Mouse (Mus musculus) C2C12 (cell line): ENCODE measurements around the gene Ocel1. TPM values are rescaled to one million over a fixed set of nuclear protein-coding genes. Genes with fewer than 3 reads are reported as not detected.
A peak's percentile ranks its signal among the peaks of the same experiment; 100 is the strongest.

ENCODE experiments used
- H3K27me3 ChIP-seq: one replicate; pipeline ENCODE4 v1.6.1; 2011; ENCODE audit not compliant: control insufficient read depth, insufficient read depth, insufficient read length
- H3K36me3 ChIP-seq: one replicate; pipeline ENCODE4 v1.6.1; 2011; ENCODE audit not compliant: control insufficient read depth, insufficient read depth
- H3K4me3 ChIP-seq: one replicate; pipeline ENCODE4 v1.5.1; 2011; ENCODE audit warnings: mild to moderate bottlenecking, control low read depth; ENCODE audit not compliant: poor library complexity, insufficient read depth, severe bottlenecking
- H3K79me2 ChIP-seq: one replicate; pipeline ENCODE4 v1.6.1; 2011; ENCODE audit not compliant: control insufficient read depth, insufficient read depth
- H3K79me3 ChIP-seq: one replicate; pipeline ENCODE4 v1.6.1; 2011; ENCODE audit warnings: low read depth, control low read depth
- H3ac ChIP-seq: one replicate; pipeline ENCODE3; 2011; ENCODE audit warnings: low read depth; ENCODE audit not compliant: control insufficient read depth, insufficient read length
- CEBPB ChIP-seq: IDR thresholded peaks from one replicate; pipeline ENCODE4 v1.6.1; 2011; ENCODE audit warnings: low read depth, mild to moderate bottlenecking, control low read depth, moderate library complexity
- CTCF ChIP-seq: IDR thresholded peaks from one replicate; pipeline ENCODE4 v1.5.1; 2011; ENCODE audit not compliant: control insufficient read depth, insufficient read depth, insufficient read length
- FOSL1 ChIP-seq: IDR thresholded peaks from one replicate; pipeline ENCODE4 v1.8.0; 2011; ENCODE audit warnings: mild to moderate bottlenecking, low read length; ENCODE audit not compliant: poor library complexity, insufficient read depth, severe bottlenecking
- MAX ChIP-seq: IDR thresholded peaks from one replicate; pipeline ENCODE4 v1.6.1; 2011; ENCODE audit warnings: mild to moderate bottlenecking, control low read depth
- MYOD1 ChIP-seq: IDR thresholded peaks from one replicate; pipeline ENCODE4 v1.6.1; 2011; ENCODE audit warnings: low read depth; ENCODE audit not compliant: control insufficient read depth, insufficient read length
- MYOG ChIP-seq: IDR thresholded peaks from one replicate; pipeline ENCODE4 v1.6.1; 2011; ENCODE audit not compliant: control insufficient read depth, insufficient read length; ENCODE audit errors: extremely low read depth
- USF1 ChIP-seq: IDR thresholded peaks from one replicate; pipeline ENCODE4 v1.6.1; 2011; ENCODE audit warnings: low read depth, mild to moderate bottlenecking, control low read depth, moderate library complexity
- polyA plus RNA-seq: library from polyadenylated mRNA; unstranded; fragments of >200 nt; fragmentation: generic; extraction: Trizol; gene quantifications from one replicate; pipeline ENCODE4 v1.2.1, GENCODE M21; 2012; ENCODE audit warnings: missing spikeins

Gene Ocel1
- polyA plus RNA-seq, 1 experiment, result 11.2 TPM

DNA sequence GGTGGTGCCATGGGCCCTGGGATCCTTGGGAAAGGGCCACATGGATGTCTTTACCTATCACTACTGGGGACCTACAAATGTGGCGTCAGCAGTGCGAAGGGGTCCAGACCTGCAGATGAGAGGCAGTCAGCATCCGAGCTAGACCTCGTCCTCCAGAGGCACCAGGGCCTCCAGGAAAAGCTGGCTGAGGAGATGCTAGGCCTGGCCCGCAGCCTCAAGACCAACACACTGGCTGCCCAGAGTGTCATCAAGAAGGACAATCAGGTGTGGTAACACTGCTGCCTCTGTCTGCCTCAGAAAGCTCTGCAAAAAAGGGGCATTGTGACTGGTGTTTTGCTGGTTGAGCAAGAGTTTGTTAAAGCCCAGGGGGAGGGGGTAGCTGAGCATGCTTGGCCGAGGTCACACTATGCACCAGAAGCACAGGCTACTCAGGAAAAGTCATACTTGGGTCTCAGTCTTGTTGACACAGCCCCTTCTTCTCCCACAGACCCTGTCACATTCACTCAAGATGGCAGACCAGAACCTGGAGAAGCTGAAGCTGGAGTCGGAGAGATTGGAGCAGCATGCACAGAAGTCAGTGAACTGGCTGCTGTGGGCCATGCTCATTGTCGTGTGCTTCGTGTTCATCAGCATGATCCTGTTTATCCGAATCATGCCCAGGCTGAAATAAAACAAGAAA lies 1.9 kb upstream of the Ocel1 start:
- H3K79me3 ChIP-seq, result no peaks in the 10 kb centered on the region
- no peak overlapping the region for H3ac ChIP-seq
- peaks cover 26% of the 10 kb centered on the region for H3K36me3 ChIP-seq
- TF ChIP-seq CEBPB (no peak), MYOG (no peak), FOSL1 (no peak), MYOD1 (no peak), MAX (no peak), CTCF (no peak), USF1 (no peak)
- H3K27me3 ChIP-seq, result no peaks in the 10 kb centered on the region
- peaks cover 16% of the 10 kb centered on the region for H3K79me2 ChIP-seq
- H3K4me3 ChIP-seq, result no peak overlapping the region

DNA sequence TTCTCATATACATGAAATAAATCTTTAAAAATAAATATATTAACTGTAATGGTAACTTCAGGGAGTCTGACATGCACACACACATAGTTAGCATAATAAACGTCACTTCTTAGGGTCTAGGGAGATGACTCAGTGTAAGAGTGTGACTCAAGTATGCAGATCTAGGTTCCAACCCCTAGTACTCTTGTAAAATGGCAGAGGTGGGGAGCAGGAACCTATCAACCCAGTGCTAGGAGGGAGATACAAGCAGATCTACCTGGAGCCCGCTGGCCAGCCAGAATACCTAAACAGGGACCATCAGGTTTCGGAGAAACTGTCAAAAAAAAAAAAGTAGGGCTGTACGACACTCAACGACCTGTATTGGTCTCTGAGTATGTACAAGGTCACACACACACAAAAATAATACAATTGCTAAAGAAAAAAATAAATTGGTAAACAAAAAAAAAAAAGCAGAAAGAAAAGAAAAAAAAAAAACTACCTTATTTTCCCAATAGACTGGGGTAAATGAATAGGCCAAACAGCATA lies 325 bp upstream of the Ocel1 start:
- Histone ChIP-seq H3K4me3 (peak overlapping the region; percentile 31), H3K79me2 (peaks cover 16% of the 10 kb centered on the region), H3ac (no peak overlapping the region), H3K36me3 (peaks cover 35% of the 10 kb centered on the region), H3K79me3 (no peaks in the 10 kb centered on the region), H3K27me3 (no peaks in the 10 kb centered on the region)
- TF ChIP-seq MAX (no peak), CEBPB (no peak), USF1 (no peak), CTCF (no peak), MYOD1 (no peak), MYOG (no peak), FOSL1 (no peak)

DNA sequence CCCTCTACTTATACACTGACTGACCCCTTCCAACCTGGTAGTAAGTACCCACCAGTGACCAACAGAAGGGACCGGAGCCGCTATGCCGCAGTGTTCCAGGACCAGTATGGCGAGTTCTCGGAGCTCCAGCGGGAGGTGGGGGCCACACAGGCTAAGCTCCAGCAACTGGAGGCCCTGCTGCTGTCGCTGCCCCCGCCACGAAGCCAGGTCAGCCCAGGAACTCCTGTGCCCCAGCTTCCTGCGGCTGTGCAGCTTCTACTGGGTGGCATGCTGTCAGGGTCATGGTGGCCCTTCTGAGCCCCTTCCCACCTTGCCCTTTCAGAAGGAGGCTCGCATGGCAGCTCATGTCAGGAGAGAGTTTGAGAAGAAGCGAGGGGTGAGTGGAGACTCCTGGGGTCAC lies 1.3 kb downstream of the Ocel1 start:
- Histone ChIP-seq H3K79me3 (no peaks in the 10 kb centered on the region), H3ac (no peak overlapping the region), H3K27me3 (no peaks in the 10 kb centered on the region), H3K4me3 (no peak overlapping the region), H3K36me3 (peaks cover 46% of the 10 kb centered on the region), H3K79me2 (peaks cover 16% of the 10 kb centered on the region)
- TF ChIP-seq CEBPB (no peak), CTCF (no peak), FOSL1 (no peak), MYOG (no peak), USF1 (no peak)

DNA sequence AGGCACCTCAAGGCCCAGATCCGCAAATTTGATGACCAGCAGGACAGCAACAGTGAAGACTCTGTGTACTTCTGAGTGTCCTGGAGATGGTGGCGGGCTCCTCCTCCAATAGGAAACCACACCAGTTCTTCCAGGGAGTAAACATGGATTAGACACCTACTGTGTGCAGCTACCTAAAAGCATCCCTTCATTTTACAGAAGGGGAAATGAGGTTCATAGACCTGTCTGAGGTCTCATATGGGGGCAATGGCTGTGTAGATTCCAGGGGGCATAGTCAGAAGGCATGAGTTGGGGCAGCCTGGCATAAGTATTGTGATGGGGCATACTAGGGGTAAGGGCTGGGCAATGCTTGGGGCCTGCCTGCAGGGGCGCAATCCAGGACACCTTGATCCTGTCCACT lies 1.9 kb downstream of the Ocel1 start:
- Histone ChIP-seq H3K79me2 (peaks cover 15% of the 10 kb centered on the region), H3K4me3 (no peak overlapping the region), H3K36me3 (peaks cover 52% of the 10 kb centered on the region), H3ac (no peak overlapping the region), H3K79me3 (no peaks in the 10 kb centered on the region), H3K27me3 (no peaks in the 10 kb centered on the region)
- no peak for TF ChIP-seq CTCF
- no peak for TF ChIP-seq USF1
- TF ChIP-seq MYOD1, result no peak
- no peak for TF ChIP-seq FOSL1
- no peak for TF ChIP-seq MAX
- TF ChIP-seq MYOG, result no peak
- TF ChIP-seq CEBPB, result no peak

DNA sequence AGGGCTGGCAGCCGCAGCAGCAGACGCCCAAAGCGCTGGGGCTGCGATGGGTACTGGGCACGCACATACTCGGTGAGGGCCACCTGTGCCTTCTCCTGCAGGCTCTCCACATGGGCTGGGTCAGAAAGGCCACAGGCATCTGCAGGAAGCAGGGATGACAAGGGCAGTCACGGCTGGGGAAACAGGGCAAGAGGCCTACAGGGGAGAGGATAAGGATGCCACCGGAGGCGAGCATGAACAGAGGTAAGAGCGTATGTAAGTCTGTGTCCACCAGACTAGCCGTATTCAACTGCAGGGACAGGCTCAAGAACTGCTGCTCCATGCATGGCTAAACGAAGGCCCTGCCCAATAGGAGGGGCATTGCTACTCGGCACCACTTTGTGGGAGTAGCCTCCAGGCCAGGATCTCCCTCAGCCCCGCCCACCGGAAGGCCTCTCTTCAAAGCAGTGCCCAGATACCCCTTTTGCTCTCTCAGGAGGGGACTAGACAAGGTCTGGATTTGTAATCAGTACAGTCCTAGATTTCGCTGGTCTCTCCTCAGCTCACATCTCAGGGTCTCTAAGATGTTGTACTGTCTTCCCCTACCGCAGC lies 3.6 kb downstream of the Ocel1 start:
- TF ChIP-seq MYOG (no peak), MYOD1 (no peak), CTCF (no peak), CEBPB (no peak), MAX (no peak), FOSL1 (no peak), USF1 (no peak)
- H3K4me3 ChIP-seq, result no peak overlapping the region
- no peaks in the 10 kb centered on the region for H3K27me3 ChIP-seq

More for the DNA sequence above, 3.6 kb downstream of the Ocel1 start:
- Histone ChIP-seq H3K79me2 (peaks cover 21% of the 10 kb centered on the region), H3K79me3 (peaks cover 6% of the 10 kb centered on the region), H3ac (no peak overlapping the region), H3K36me3 (peaks cover 44% of the 10 kb centered on the region)
